Mouse (Mus musculus) MEL (cell line): Measurements from ENCODE around the gene Igflr1. TPM values are rescaled to one million over a fixed set of nuclear protein-coding genes. Genes with fewer than 3 reads are reported as not detected.

Source experiments
- DNase-seq: peaks from one replicate; pipeline ENCODE4 v3.0.0; 2011; ENCODE audit warnings: low read depth, low spot score
- H3K27ac ChIP-seq: 2 replicates; pipeline ENCODE4 v1.5.1; 2012; ENCODE audit warnings: low read depth, mild to moderate bottlenecking, control low read depth, low read length, moderate library complexity; ENCODE audit not compliant: control insufficient read depth
- H3K27me3 ChIP-seq, 2 experiments: fragments of 150-350 bp in 1 of 2; sonication (generic) in 1 of 2; 2 replicates each; pipeline ENCODE4 v1.6.1; 2012; ENCODE audit warnings: low read length in 2 of 2, mild to moderate bottlenecking in 2 of 2, improper control_type of control experiment in 1 of 2, moderate library complexity in 1 of 2; ENCODE audit not compliant: insufficient read depth in 2 of 2, control insufficient read depth in 1 of 2
- H3K36me3 ChIP-seq, 2 experiments: 2 replicates each; pipeline ENCODE4 v1.6.1; 2012 to 2014; ENCODE audit warnings: low read length in 2 of 2, improper control_type of control experiment in 1 of 2, inconsistent platforms in 1 of 2, mild to moderate bottlenecking in 1 of 2; ENCODE audit not compliant: insufficient read depth in 2 of 2, control insufficient read depth in 1 of 2
- H3K4me1 ChIP-seq, 2 experiments: fragments of 150-350 bp in 1 of 2; sonication (generic) in 1 of 2; 2 replicates each; pipeline ENCODE4 v1.6.1; 2012; ENCODE audit warnings: low read length in 2 of 2, improper control_type of control experiment in 1 of 2, mild to moderate bottlenecking in 1 of 2; ENCODE audit not compliant: insufficient read depth in 2 of 2, control insufficient read depth in 1 of 2
- H3K4me3 ChIP-seq, 2 experiments: fragments of 150-350 bp in 1 of 2; sonication (generic) in 1 of 2; 2 replicates each; pipeline ENCODE4 v1.5.1; 2012; ENCODE audit warnings: low read depth in 2 of 2, low read length in 2 of 2, mild to moderate bottlenecking in 2 of 2, moderate library complexity in 2 of 2, control low read depth in 1 of 2, improper control_type of control experiment in 1 of 2; ENCODE audit not compliant: control insufficient read depth in 1 of 2, insufficient read depth in 1 of 2
- H3K79me2 ChIP-seq: 2 replicates; pipeline ENCODE4 v1.6.1; 2012; ENCODE audit warnings: mild to moderate bottlenecking, low read length, moderate library complexity; ENCODE audit not compliant: control insufficient read depth, poor library complexity, insufficient read depth
- H3K9ac ChIP-seq: 2 replicates; pipeline ENCODE4 v1.6.1; 2012; ENCODE audit warnings: low read depth, mild to moderate bottlenecking, control low read depth, low read length, moderate library complexity; ENCODE audit not compliant: control insufficient read depth, poor library complexity, severe bottlenecking
- H3K9me3 ChIP-seq: fragments of 150-350 bp; sonication (generic); replicated peaks from 2 replicates; pipeline ENCODE4 v1.6.1; 2012; ENCODE audit warnings: mild to moderate bottlenecking, low read length, improper control_type of control experiment, moderate library complexity; ENCODE audit not compliant: insufficient read depth
- BHLHE40 ChIP-seq: IDR thresholded peaks from 2 replicates; pipeline ENCODE4 v1.6.1; 2012; ENCODE audit warnings: low read depth, mild to moderate bottlenecking, inconsistent platforms, low read length, improper control_type of control experiment, borderline replicate concordance
- CHD1 ChIP-seq: IDR thresholded peaks from 2 replicates; pipeline ENCODE4 v1.6.1; 2012; ENCODE audit warnings: low read depth, mild to moderate bottlenecking, inconsistent platforms, low read length, improper control_type of control experiment
- CHD2 ChIP-seq: IDR thresholded peaks from 2 replicates; pipeline ENCODE4 v1.6.1; 2011; ENCODE audit warnings: low read length, improper control_type of control experiment
- CTCF ChIP-seq, 3 experiments: IDR thresholded peaks in 2 of 3; conservative IDR thresholded peaks in 1 of 3; 2 replicates each; pipeline ENCODE4 v1.5.1; 2011 to 2012; ENCODE audit warnings: low read length in 3 of 3, low read depth in 2 of 3, mild to moderate bottlenecking in 2 of 3, improper control_type of control experiment in 1 of 3, inconsistent platforms in 1 of 3, mixed read lengths in 1 of 3, moderate library complexity in 1 of 3; ENCODE audit not compliant: control insufficient read depth in 1 of 3, insufficient read depth in 1 of 3, poor library complexity in 1 of 3, severe bottlenecking in 1 of 3
- EP300 ChIP-seq, 2 experiments: IDR thresholded peaks; 2 replicates each; pipeline ENCODE4 v1.6.1; 2011; ENCODE audit warnings: improper control_type of control experiment in 2 of 2, low read length in 2 of 2, low read depth in 1 of 2, mild to moderate bottlenecking in 1 of 2
- ETS1 ChIP-seq: IDR thresholded peaks from 2 replicates; pipeline ENCODE4 v1.6.1; 2012; ENCODE audit warnings: low read depth, mild to moderate bottlenecking, inconsistent platforms, low read length, improper control_type of control experiment, moderate library complexity
- GABPA ChIP-seq: IDR thresholded peaks from 2 replicates; pipeline ENCODE4 v1.6.1; 2012; ENCODE audit warnings: low read depth, mild to moderate bottlenecking, inconsistent platforms, low read length, improper control_type of control experiment, moderate library complexity
- GATA1 ChIP-seq: IDR thresholded peaks from 2 replicates; pipeline ENCODE4 v1.6.1; 2011; ENCODE audit warnings: low read depth, low read length, improper control_type of control experiment
- JUND ChIP-seq: IDR thresholded peaks from 2 replicates; pipeline ENCODE4 v1.6.1; 2011; ENCODE audit warnings: low read depth, mild to moderate bottlenecking, improper control_type of control experiment, low read length
- KAT2A ChIP-seq: conservative IDR thresholded peaks from 2 replicates; pipeline ENCODE4 v1.6.1; 2012; ENCODE audit warnings: low read depth, low read length, improper control_type of control experiment, inconsistent platforms
- MAZ ChIP-seq: IDR thresholded peaks from 2 replicates; pipeline ENCODE4 v1.6.1; 2012; ENCODE audit warnings: low read depth, mild to moderate bottlenecking, inconsistent platforms, low read length, improper control_type of control experiment
- POLR2AphosphoS5 ChIP-seq: IDR thresholded peaks from 2 replicates; pipeline ENCODE4 v1.6.1; 2012; ENCODE audit warnings: low read depth, borderline replicate concordance, mild to moderate bottlenecking, inconsistent platforms, low read length, moderate library complexity, mixed read lengths
- RAD21 ChIP-seq: IDR thresholded peaks from 2 replicates; pipeline ENCODE4 v1.6.1; 2011; ENCODE audit warnings: mild to moderate bottlenecking, low read depth, low read length, improper control_type of control experiment
- RCOR1 ChIP-seq: IDR thresholded peaks from 2 replicates; pipeline ENCODE4 v1.6.1; 2012; ENCODE audit warnings: low read depth, mild to moderate bottlenecking, inconsistent platforms, low read length, improper control_type of control experiment
- SIN3A ChIP-seq: IDR thresholded peaks from 2 replicates; pipeline ENCODE4 v1.6.1; 2012; ENCODE audit warnings: low read length, improper control_type of control experiment, inconsistent platforms
- SMC3 ChIP-seq: IDR thresholded peaks from 2 replicates; pipeline ENCODE4 v1.6.1; 2011; ENCODE audit warnings: low read depth, low read length, improper control_type of control experiment
- TCF12 ChIP-seq: IDR thresholded peaks from 2 replicates; pipeline ENCODE4 v1.6.1; 2014; ENCODE audit warnings: low read depth, mild to moderate bottlenecking, inconsistent platforms, low read length, improper control_type of control experiment, moderate library complexity
- UBTF ChIP-seq: IDR thresholded peaks from 2 replicates; pipeline ENCODE4 v1.6.1; 2012; ENCODE audit warnings: low read depth, mild to moderate bottlenecking, inconsistent platforms, low read length, improper control_type of control experiment, moderate library complexity, borderline replicate concordance; ENCODE audit not compliant: insufficient read depth
- USF2 ChIP-seq, 2 experiments: IDR thresholded peaks; 2 replicates each; pipeline ENCODE4 v1.6.1; 2011 to 2012; ENCODE audit warnings: improper control_type of control experiment in 2 of 2, low read length in 2 of 2, borderline replicate concordance in 1 of 2, inconsistent platforms in 1 of 2, low read depth in 1 of 2, mild to moderate bottlenecking in 1 of 2; ENCODE audit not compliant: insufficient read depth in 1 of 2
- ZC3H11A ChIP-seq: IDR thresholded peaks from 2 replicates; pipeline ENCODE4 v1.6.1; 2012; ENCODE audit warnings: low read depth, mild to moderate bottlenecking, inconsistent platforms, low read length, improper control_type of control experiment
- ZKSCAN1 ChIP-seq: IDR thresholded peaks from 2 replicates; pipeline ENCODE4 v1.6.1; 2012; ENCODE audit warnings: low read depth, mild to moderate bottlenecking, inconsistent platforms, low read length, improper control_type of control experiment, moderate library complexity
- ZNF384 ChIP-seq: IDR thresholded peaks from 2 replicates; pipeline ENCODE4 v1.6.1; 2012; ENCODE audit warnings: low read depth, mild to moderate bottlenecking, inconsistent platforms, low read length, improper control_type of control experiment
- polyA plus RNA-seq, 2 experiments: library from polyadenylated mRNA; stranded (reverse) in 1 of 2; unstranded in 1 of 2; fragments of >175 nt in 1 of 2; fragments of >200 nt in 1 of 2; gene quantifications; 2 replicates each; pipeline versions ENCODE4 v1.2.1 to v1.2.4; 2012; ENCODE audit warnings: low replicate concordance in 2 of 2, low read depth in 1 of 2; ENCODE audit not compliant: insufficient read length in 2 of 2, insufficient read depth in 1 of 2, missing spikeins in 1 of 2
- total RNA-seq: library from RNA; depleted of rRNA; stranded (reverse); fragments of 300-350 nt; gene quantifications from 2 replicates; pipeline ENCODE4 v1.2.3, GENCODE M21; 2012

Igflr1 gene
- total and polyA plus RNA-seq, 3 experiments = 1.3 to 3.1 TPM; not detected in 1

DNA sequence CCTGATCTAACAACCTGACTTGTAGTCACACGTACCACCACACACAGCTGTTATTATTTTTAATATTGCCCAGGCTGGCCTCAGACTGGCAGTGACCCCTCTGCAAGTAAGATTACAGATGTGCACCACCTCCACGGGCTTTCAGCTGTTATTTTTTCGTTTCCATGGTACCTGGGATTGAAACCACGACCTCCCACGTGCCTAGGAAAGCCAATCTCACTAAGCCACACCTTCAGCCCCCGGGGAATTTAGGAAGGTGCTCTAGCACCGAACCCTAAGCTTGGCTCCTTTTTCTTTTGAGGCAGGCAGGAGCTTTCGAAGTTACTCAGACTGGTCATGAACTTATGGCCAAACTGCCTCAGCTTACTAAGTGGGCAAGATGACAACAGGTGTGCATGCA is 39.2 kb downstream of the Igflr1 start:
- Histone ChIP-seq H3K4me1 (peaks cover 0 to 3% of the 10 kb centered on the region in 2 experiments; a peak in 1 of 4 replicates), H3K9ac (no peak overlapping the region), H3K27ac (no peak overlapping the region), H3K4me3 (no peak overlapping the region), H3K79me2 (no peaks in the 10 kb centered on the region; the same call in 1 of the 2 replicates), H3K36me3 (no peaks in the 10 kb centered on the region), H3K27me3 (no peaks in the 10 kb centered on the region), H3K9me3 (no peaks in the 10 kb centered on the region)
- TF ChIP-seq POLR2AphosphoS5 = no peak
- no peak for TF ChIP-seq EP300 (IDR thresholded peaks at IDR 0.05; ENCODE audit: low read depth in 1 of 2, low read length in 2 of 2)
- TF ChIP-seq ZKSCAN1 = no peak
- TF ChIP-seq UBTF = no peak
- TF ChIP-seq CHD1 = no peak
- no peak for TF ChIP-seq CHD2
- TF ChIP-seq ETS1 = no peak
- TF ChIP-seq BHLHE40 = no peak
- DNase-seq = no peak

DNA sequence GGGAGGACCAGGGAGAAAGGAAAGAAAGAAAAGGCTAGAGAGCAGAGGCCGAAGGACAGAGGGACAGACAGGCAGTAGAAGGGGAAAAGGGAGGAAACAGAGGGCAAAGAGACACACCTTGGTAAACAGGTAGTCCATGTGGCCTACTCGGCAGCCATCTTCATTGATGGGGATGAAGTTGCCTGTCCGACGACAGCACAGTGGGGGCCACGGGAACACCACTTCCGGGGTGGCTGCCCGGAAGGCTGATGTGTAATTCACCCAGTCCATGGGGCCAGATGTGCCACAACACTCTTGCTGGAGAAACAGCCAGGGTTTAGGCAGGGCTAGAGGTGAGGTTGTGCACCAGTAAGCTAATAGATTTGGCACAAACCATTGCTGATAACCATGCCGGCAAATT is 39.7 kb downstream of the Igflr1 start:
- Histone ChIP-seq H3K27ac (no peak overlapping the region), H3K4me1 (peaks cover 0 to 3% of the 10 kb centered on the region in 2 experiments; a peak in 1 of 4 replicates)

DNA sequence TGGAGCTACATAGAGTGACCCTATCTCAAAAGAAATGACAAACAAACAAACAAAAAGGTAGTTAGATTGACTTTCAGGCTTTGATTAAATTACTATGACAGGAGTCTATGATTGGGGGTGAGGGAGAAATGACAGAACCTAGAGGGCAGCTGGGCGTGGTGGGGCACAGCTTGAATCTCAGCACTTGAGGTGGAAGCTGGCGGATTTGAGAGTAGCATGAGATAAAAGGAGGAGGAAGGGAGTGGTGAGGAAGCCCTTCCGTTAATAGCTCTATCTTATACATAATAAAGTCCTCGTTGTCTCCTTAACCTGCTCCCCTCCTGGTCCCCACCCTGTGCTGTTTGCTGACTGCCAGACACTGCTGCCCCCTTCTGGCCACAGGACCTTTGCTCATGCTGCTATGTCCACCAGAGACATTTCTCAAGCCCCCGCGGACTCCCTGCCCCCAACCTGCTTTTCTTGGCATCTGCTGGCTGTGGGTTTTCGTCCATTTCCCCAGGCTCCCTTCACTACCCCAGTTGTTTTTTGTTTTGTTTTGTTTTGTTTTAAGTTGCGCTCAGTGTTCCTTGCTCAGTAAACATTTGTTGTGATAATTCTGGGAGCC is 42.6 kb downstream of the Igflr1 start:
- H3K79me2 ChIP-seq = no peaks in the 10 kb centered on the region
- H3K36me3 ChIP-seq = no peaks in the 10 kb centered on the region
- no peak overlapping the region for H3K4me3 ChIP-seq
- no peaks in the 10 kb centered on the region for H3K9me3 ChIP-seq
- H3K9ac ChIP-seq = no peak overlapping the region
- peak; percentile 73 for DNase-seq
- no peak for TF ChIP-seq KAT2A
- peak; percentile 67 for TF ChIP-seq RAD21
- TF ChIP-seq GABPA = no peak
- no peak for TF ChIP-seq RCOR1
- no peak for TF ChIP-seq ETS1
- TF ChIP-seq JUND = no peak
- peak; percentile 66; the same call in 1 of the 2 replicates for TF ChIP-seq MAZ
- peak; percentile 70 to 83 (median 70) for TF ChIP-seq CTCF (IDR thresholded peaks at IDR 0.05 in 2 of 3, conservative IDR thresholded peaks at IDR 0.05 in 1 of 3; ENCODE audit: control insufficient read depth in 1 of 3, insufficient read depth in 1 of 3, low read depth in 2 of 3, low read length in 3 of 3, poor library complexity in 1 of 3, severe bottlenecking in 1 of 3)
- peak; percentile 61 for TF ChIP-seq ZC3H11A
- no peak for TF ChIP-seq GATA1
- TF ChIP-seq TCF12 = no peak
- TF ChIP-seq SMC3 = peak; percentile 72
- TF ChIP-seq, all 39 proteins: peak for 5
- no peaks in the 10 kb centered on the region for H3K4me1 ChIP-seq
- H3K27me3 ChIP-seq = no peaks in the 10 kb centered on the region
- no peak overlapping the region for H3K27ac ChIP-seq

More for the DNA sequence above, 39.7 kb downstream of the Igflr1 start:
- no peak overlapping the region for H3K4me3 ChIP-seq
- no peak for DNase-seq
- H3K36me3 ChIP-seq = no peaks in the 10 kb centered on the region
- H3K9ac ChIP-seq = no peak overlapping the region
- H3K9me3 ChIP-seq = no peaks in the 10 kb centered on the region
- no peaks in the 10 kb centered on the region; the same call in 1 of the 2 replicates for H3K79me2 ChIP-seq
- no peaks in the 10 kb centered on the region for H3K27me3 ChIP-seq
- TF ChIP-seq CHD1 (no peak), SIN3A (no peak), GATA1 (no peak), CTCF (IDR thresholded peaks at IDR 0.05 in 2 of 3, conservative IDR thresholded peaks at IDR 0.05 in 1 of 3; ENCODE audit: control insufficient read depth in 1 of 3, insufficient read depth in 1 of 3, low read depth in 2 of 3, low read length in 3 of 3, poor library complexity in 1 of 3, severe bottlenecking in 1 of 3) (no peak), USF2 (IDR thresholded peaks at IDR 0.05; ENCODE audit: borderline replicate concordance in 1 of 2, insufficient read depth in 1 of 2, low read depth in 1 of 2, low read length in 2 of 2) (no peak), ZNF384 (no peak)
